Comparison of ENCODE assay signal across 32 mouse cellular contexts in genomic region chr16:38584761-38585160, GRCm38 (mm10). TPM values are rescaled to one million over a fixed set of nuclear protein-coding genes. Genes with fewer than 3 reads are reported as not detected.
DNase-seq lines count a peak whose midpoint lies in the region; ATAC-seq lines count a peak whose summit lies in the region.
"Had no signal": no experiment of that assay in that cellular context is flagged by ENCODE, and none has a peak within 500 bp of the region (broad histone marks: within the 10 kb centered on the region; RNA-seq: fewer than 3 reads in every experiment).

No protein-coding gene starts in this region.

- H3K4me1 ChIP-seq in heart, embryonic 11.5 days (ENCODE audit: control insufficient read depth, insufficient read depth, low read length), result no peaks in the 10 kb centered on the region
- H3K4me1 ChIP-seq: embryonic facial prominence, embryonic 10.5 days; embryonic facial prominence, embryonic 15.5 days; forebrain, embryonic 12.5 days; heart, embryonic 13.5 days; hindbrain, embryonic 10.5 days; limb, embryonic 10.5 days; limb, embryonic 15.5 days; midbrain, embryonic 12.5 days; neural tube, embryonic 13.5 days had no signal

- H3K9ac ChIP-seq in heart, embryonic 11.5 days (ENCODE audit: low read depth, low read length), result no peak overlapping the region
- H3K9ac ChIP-seq: embryonic facial prominence, embryonic 15.5 days; forebrain, embryonic 12.5 days; heart, embryonic 13.5 days; limb, embryonic 15.5 days; liver, embryonic 13.5 days; midbrain, embryonic 12.5 days; neural tube, embryonic 13.5 days had no signal

- H3K4me3 ChIP-seq in heart, embryonic 11.5 days (ENCODE audit: low read depth, low read length), result no peak overlapping the region
- H3K4me3 ChIP-seq: embryonic facial prominence, embryonic 10.5 days; embryonic facial prominence, embryonic 15.5 days; forebrain, embryonic 12.5 days; heart, embryonic 13.5 days; hindbrain, embryonic 10.5 days; limb, embryonic 10.5 days; limb, embryonic 15.5 days; liver, embryonic 13.5 days; midbrain, embryonic 12.5 days; neural tube, embryonic 13.5 days had no signal

- ATAC-seq in heart, embryonic 11.5 days (replicated peaks; ENCODE audit: insufficient number of reproducible peaks, low FRiP score, low TSS enrichment), result no peak
- peak; percentile 2; the same call in 1 of the 2 replicates for ATAC-seq in granulocyte monocyte progenitor cell, adult 5-6 weeks (replicated peaks; ENCODE audit: poor library complexity, severe bottlenecking)
- ATAC-seq: hindbrain, embryonic 16.5 days; lung, postnatal 0 days; Patski had no signal

- H3K4me2 ChIP-seq in heart, embryonic 11.5 days, result no peak overlapping the region
- H3K4me2 ChIP-seq: embryonic facial prominence, embryonic 15.5 days; forebrain, embryonic 12.5 days; heart, embryonic 13.5 days; limb, embryonic 15.5 days; liver, embryonic 13.5 days; midbrain, embryonic 12.5 days; neural tube, embryonic 13.5 days had no signal

- no peaks in the 10 kb centered on the region for H3K9me3 ChIP-seq in heart, embryonic 11.5 days (replicated peaks; ENCODE audit: control insufficient read depth, low read length)
- H3K9me3 ChIP-seq: embryonic facial prominence, embryonic 10.5 days; embryonic facial prominence, embryonic 15.5 days; forebrain, embryonic 12.5 days; heart, embryonic 13.5 days; hindbrain, embryonic 10.5 days; limb, embryonic 10.5 days; limb, embryonic 15.5 days; liver, embryonic 13.5 days; midbrain, embryonic 12.5 days; neural tube, embryonic 13.5 days had no signal

- no peak overlapping the region for H3K27ac ChIP-seq in heart, embryonic 11.5 days (ENCODE audit: low read depth, low read length)
- H3K27ac ChIP-seq: embryonic facial prominence, embryonic 10.5 days; embryonic facial prominence, embryonic 15.5 days; forebrain, embryonic 12.5 days; heart, embryonic 13.5 days; hindbrain, embryonic 10.5 days; limb, embryonic 10.5 days; limb, embryonic 15.5 days; liver, embryonic 13.5 days; midbrain, embryonic 12.5 days; neural tube, embryonic 13.5 days had no signal

- DNase-seq in heart, adult 11 months, result peak; percentile 85
- peak; percentile 82 for DNase-seq in thymus, postnatal 0 days (ENCODE audit: low spot score)
- peak; percentile 68 for DNase-seq in thymus, postnatal 4 days
- DNase-seq in kidney, adult 11 months, result no peak
- DNase-seq in gastrocnemius, adult 18-20 months (ENCODE audit: low spot score), result no peak
- no peak for DNase-seq in testis, postnatal 14 days (ENCODE audit: low spot score)
- DNase-seq: adrenal gland, postnatal 25 days; cerebellum, adult 2 months; cerebellum, postnatal 14 days; gastrocnemius, postnatal 14 days; heart, adult 18-20 months; heart, postnatal 14 days; kidney, adult 8-10 months; kidney, postnatal 14 days; layer of hippocampus, adult 9-11 months; liver, embryonic 13.5 days; lung, adult 18-20 months had no signal

- peaks cover 24% of the 10 kb centered on the region for H3K36me3 ChIP-seq in heart, embryonic 11.5 days (ENCODE audit: control insufficient read depth, insufficient read depth, low read length)

- WGBS in heart, embryonic 11.5 days (ENCODE audit: insufficient replicate concordance), result 85% methylated on average over 7 of the region's 7 CpGs

- no peaks in the 10 kb centered on the region for H3K27me3 ChIP-seq in heart, embryonic 11.5 days (ENCODE audit: control insufficient read depth, insufficient read depth, low read length)
- H3K27me3 ChIP-seq: CH12.LX; embryonic facial prominence, embryonic 15.5 days; forebrain, embryonic 12.5 days; heart, embryonic 13.5 days; limb, embryonic 15.5 days; liver, embryonic 13.5 days; midbrain, embryonic 12.5 days; neural tube, embryonic 13.5 days; Patski had no signal

RNA-seq across cellular contexts. Expression of gene Tmem39a, which starts 26.3 kb away (rescaled TPM):
- polyA plus RNA-seq in heart, embryonic 11.5 days (2014; fragmentation: Nextera tagmentation; extraction: Ambion mirVana), result 77.3 and 84.0 TPM in 2 replicates
- 58.2 and 91.5 TPM in 2 replicates for total RNA-seq in granulocyte monocyte progenitor cell, adult 5-6 weeks (2014; fragmentation: Nextera tagmentation)
- total RNA-seq in granulocyte monocyte progenitor cell, adult 5-6 weeks (2017), result 70.2 and 105 TPM in 2 replicates
- polyA plus RNA-seq in thymus, postnatal 0 days (2015; fragmentation: Nextera tagmentation; extraction: Ambion mirVana), result 47.5 and 56.5 TPM in 2 replicates
- total RNA-seq in gastrocnemius, adult 18-20 months (2021), result 10 to 100 TPM; 13.4 to 16.7 TPM

RNA-seq across cellular contexts. Expression of gene Poglut1, which starts 34.7 kb away (rescaled TPM):
- 33.5 and 37.7 TPM in 2 replicates for polyA plus RNA-seq in heart, embryonic 11.5 days (2014; fragmentation: Nextera tagmentation; extraction: Ambion mirVana)
- total RNA-seq in granulocyte monocyte progenitor cell, adult 5-6 weeks (2014; fragmentation: Nextera tagmentation), result 24.7 and 41.3 TPM in 2 replicates
- 19.8 and 22.6 TPM in 2 replicates for total RNA-seq in granulocyte monocyte progenitor cell, adult 5-6 weeks (2017)
- polyA plus RNA-seq in thymus, postnatal 0 days (2015; fragmentation: Nextera tagmentation; extraction: Ambion mirVana), result 25.3 and 28.4 TPM in 2 replicates
- 1 to 10 TPM; 7.5 to 9.4 TPM for total RNA-seq in gastrocnemius, adult 18-20 months (2021)

Comparison
In these comparisons a context has a peak if more than half of its experiments do, and no peak if none do; other contexts are left out.
1. DNase-seq: peak in heart, adult 11 months (single experiment), thymus, postnatal 0 days (single experiment) and thymus, postnatal 4 days (single experiment); none in kidney, adult 11 months (single experiment), gastrocnemius, adult 18-20 months (single experiment) and testis, postnatal 14 days (single experiment).